Mouse (Mus musculus) left cerebral cortex, postnatal 25 days (tissue): ENCODE measurements around the gene Rfk. TPM values are rescaled to one million over a fixed set of nuclear protein-coding genes. Genes with fewer than 3 reads are reported as not detected.
A peak's percentile ranks its signal among the peaks of the same experiment; 100 is the strongest.

Experiments
- DNase-seq, 2 experiments: peaks; one replicate each; pipeline ENCODE4 v3.0.0; 2022; ENCODE audit warnings: low spot score in 2 of 2, mixed read lengths in 1 of 2
- intact Hi-C: fragments of 180-260 bp; cut with DNase I; formaldehyde crosslinking; loops from one replicate; pipeline ENCODE4 v1.15.1; 2025
- total RNA-seq, 2 experiments: library from RNA; stranded (reverse); gene quantifications; 2 replicates each; pipeline ENCODE4 v1.2.3; 2021

Rfk gene
- 10 to 100 TPM; 62.4 to 64.0 TPM for total RNA-seq

GRCm38 (mm10) chr19:17393841-17394591, at the start of gene Rfk:
TSS of gene Rfk (plus strand) at chr19:17394043.
- intact Hi-C loops, result no loop called here
- peak; percentile 88 to 92 for DNase-seq

- intact Hi-C loops, result no loop called here
- no peak for DNase-seq
These were observed 49.0 kb upstream of the Rfk start for GRCm38 (mm10) chr19:17344881-17345280.

GRCm38 (mm10) chr19:17346716-17347474, 46.9 kb upstream of the Rfk start:
- DNase-seq, result no peak
- intact Hi-C loops, result no loop called here

- intact Hi-C loops, result no loop called here
- DNase-seq, result no peak
These were observed 46.0 kb upstream of the Rfk start for GRCm38 (mm10) chr19:17347852-17348251.

GRCm38 (mm10) chr19:17353727-17354126, 40.1 kb upstream of the Rfk start:
- DNase-seq, result no peak
- intact Hi-C loops, result no loop called here

GRCm38 (mm10) chr19:17354362-17354761, 39.5 kb upstream of the Rfk start:
- intact Hi-C loops, result no loop called here
- DNase-seq, result no peak

- no peak for DNase-seq
- intact Hi-C loops, result no loop called here
These were observed 39.0 kb upstream of the Rfk start for GRCm38 (mm10) chr19:17354797-17355196.

GRCm38 (mm10) chr19:17355361-17355760, 38.5 kb upstream of the Rfk start:
- DNase-seq, result no peak
- intact Hi-C loops, result no loop called here

GRCm38 (mm10) chr19:17355950-17356867, 37.6 kb upstream of the Rfk start:
- intact Hi-C loops, result no loop called here
- no peak for DNase-seq

- DNase-seq, result no peak
- intact Hi-C loops, result no loop called here
These were observed 36.9 kb upstream of the Rfk start for GRCm38 (mm10) chr19:17356932-17357331.

GRCm38 (mm10) chr19:17357391-17357790, 36.5 kb upstream of the Rfk start:
- DNase-seq, result no peak
- intact Hi-C loops, result no loop called here

GRCm38 (mm10) chr19:17359315-17359890, 34.4 kb upstream of the Rfk start:
- DNase-seq, result no peak
- intact Hi-C loops, result no loop called here

GRCm38 (mm10) chr19:17361181-17361580, 32.7 kb upstream of the Rfk start:
- intact Hi-C loops, result no loop called here
- no peak for DNase-seq

- DNase-seq, result peak; percentile 18 to 45
- intact Hi-C loops, result loop anchor here (5.0 kb wide), 1 partner anchor 242 kb away; no protein-coding TSS in a partner anchor
These were observed 29.1 kb upstream of the Rfk start for GRCm38 (mm10) chr19:17364741-17365140.

GRCm38 (mm10) chr19:17366364-17367090, 27.3 kb upstream of the Rfk start:
- intact Hi-C loops, result loop anchor here (5.0 kb wide), 1 partner anchor 244 kb away; no protein-coding TSS in a partner anchor

GRCm38 (mm10) chr19:17368557-17368956, 25.3 kb upstream of the Rfk start:
- intact Hi-C loops, result loop anchor here (5.0 kb wide), 1 partner anchor 246 kb away; no protein-coding TSS in a partner anchor
- DNase-seq, result no peak

More at GRCm38 (mm10) chr19:17366364-17367090, 27.3 kb upstream of the Rfk start:
- DNase-seq, result no peak

- no peak for DNase-seq
- intact Hi-C loops, result loop anchor here (5.0 kb wide), 1 partner anchor 247 kb away; no protein-coding TSS in a partner anchor
These were observed 24.3 kb upstream of the Rfk start for GRCm38 (mm10) chr19:17369581-17369980.

- intact Hi-C loops, result no loop called here
- no peak for DNase-seq
These were observed 21.1 kb upstream of the Rfk start, which contains the start of gene Gcnt1 for GRCm38 (mm10) chr19:17372701-17373100. TSS of gene Gcnt1 (minus strand) at chr19:17372844.

- no peak for DNase-seq
These were observed 15.0 kb upstream of the Rfk start for GRCm38 (mm10) chr19:17378845-17379244.

More at GRCm38 (mm10) chr19:17378845-17379244, 15.0 kb upstream of the Rfk start:
- intact Hi-C loops, result no loop called here
